Mouse (Mus musculus) forebrain, embryonic 16.5 days (tissue): Measurements from ENCODE around the gene Plcl1. TPM values are rescaled to one million over a fixed set of nuclear protein-coding genes. Genes with fewer than 3 reads are reported as not detected.

Experiments
- ATAC-seq: fragments of 200-750 bp; cut with Nextera tagmentation; 2 replicates; pipeline ENCODE4 v1.8.0; 2017; ENCODE audit warnings: mild to moderate bottlenecking, moderate library complexity
- H3K27ac ChIP-seq: fragments of 300-500 bp; sonication (generic); 2 replicates; pipeline ENCODE4 v1.5.1; 2014; ENCODE audit warnings: low read length, control low read depth
- H3K27me3 ChIP-seq: fragments of 300-500 bp; sonication (generic); replicated peaks from 2 replicates; pipeline ENCODE4 v1.6.1; 2014; ENCODE audit warnings: low read length; ENCODE audit not compliant: control insufficient read depth, insufficient read depth
- H3K36me3 ChIP-seq: fragments of 300-500 bp; sonication (generic); 2 replicates; pipeline ENCODE4 v1.6.1; 2014; ENCODE audit not compliant: control insufficient read depth, insufficient read depth
- H3K4me1 ChIP-seq: fragments of 300-500 bp; sonication (generic); replicated peaks from 2 replicates; pipeline ENCODE4 v1.6.1; 2014; ENCODE audit warnings: low read length; ENCODE audit not compliant: control insufficient read depth, insufficient read depth
- H3K4me2 ChIP-seq: fragments of 300-500 bp; sonication (generic); 2 replicates; pipeline ENCODE4 v1.6.1; 2014; ENCODE audit warnings: mild to moderate bottlenecking, low read length, control low read depth
- H3K4me3 ChIP-seq: fragments of 300-500 bp; sonication (generic); replicated peaks from 2 replicates; pipeline ENCODE4 v1.5.1; 2014; ENCODE audit warnings: mild to moderate bottlenecking, low read length, control low read depth
- H3K9ac ChIP-seq: fragments of 300-500 bp; sonication (generic); replicated peaks from 2 replicates; pipeline ENCODE4 v1.6.1; 2014; ENCODE audit warnings: low read depth, low read length, control low read depth
- H3K9me3 ChIP-seq: fragments of 300-500 bp; sonication (generic); 2 replicates; pipeline ENCODE4 v1.6.1; 2016; ENCODE audit warnings: low read length; ENCODE audit not compliant: control insufficient read depth
- WGBS: fragments of 180-500 bp; shearing (Covaris S2); extraction: QIAGEN DNeasy Blood & Tissue Kit; methylation state at CpG from one replicate; pipeline ENCODE4 v1.1.7; 2014; 5-methylcytosine and 5-hydroxymethylcytosine counted together
- polyA plus RNA-seq: library from polyadenylated mRNA; unstranded; fragments of >200 nt; fragmentation: Nextera tagmentation; extraction: Ambion mirVana; gene quantifications from 2 replicates; pipeline ENCODE4 v1.2.1, GENCODE M21; 2015

Plcl1 gene
- polyA plus RNA-seq, 1 experiment from 2014 or later, result 5.0 TPM

DNA sequence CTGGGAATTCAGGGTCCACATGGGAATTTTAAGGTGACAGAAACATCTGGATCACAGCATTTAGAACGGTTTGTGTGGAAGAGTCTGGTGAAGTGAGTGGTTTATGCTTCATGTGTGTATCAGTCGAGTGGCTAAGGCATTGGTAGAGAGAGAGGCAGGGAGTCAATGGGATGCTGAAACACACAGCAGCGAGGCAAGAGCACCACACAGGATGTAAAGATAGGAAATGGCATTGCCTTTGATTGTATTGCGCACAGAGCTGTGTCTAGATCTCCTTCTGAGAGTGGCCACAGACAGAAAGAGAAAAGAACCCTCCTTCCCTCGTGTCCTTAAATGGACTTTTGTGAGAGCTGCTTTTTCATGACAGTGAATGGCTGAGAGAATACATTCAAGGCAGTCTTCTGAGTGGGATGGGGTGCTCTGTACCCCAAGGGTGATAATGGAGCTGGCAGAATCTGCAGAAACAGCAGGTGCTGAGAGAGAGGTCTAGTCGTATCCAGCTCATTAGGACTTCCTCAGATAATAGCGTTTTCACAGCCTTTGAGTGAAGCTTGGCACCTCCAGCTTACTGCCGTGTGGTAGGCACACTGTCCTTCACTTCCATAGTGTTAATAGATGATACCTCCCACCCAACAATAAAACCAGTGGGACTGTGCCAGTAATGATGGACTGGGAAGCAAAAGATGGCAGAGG lies 253.9 kb downstream of the Plcl1 start:
- ATAC-seq, result peak; percentile 92
- no peak overlapping the region for H3K4me3 ChIP-seq
- peaks cover 11% of the 10 kb centered on the region; the same call in 1 of the 2 replicates for H3K4me1 ChIP-seq
- no peaks in the 10 kb centered on the region for H3K27me3 ChIP-seq
- H3K4me2 ChIP-seq, result no peak overlapping the region
- peak overlapping the region; percentile 38; the same call in 1 of the 2 replicates for H3K27ac ChIP-seq
- no peaks in the 10 kb centered on the region for H3K36me3 ChIP-seq
- H3K9me3 ChIP-seq, result no peaks in the 10 kb centered on the region
- H3K9ac ChIP-seq, result no peak overlapping the region
- WGBS, result 40% methylated on average over 8 of the region's 8 CpGs

DNA sequence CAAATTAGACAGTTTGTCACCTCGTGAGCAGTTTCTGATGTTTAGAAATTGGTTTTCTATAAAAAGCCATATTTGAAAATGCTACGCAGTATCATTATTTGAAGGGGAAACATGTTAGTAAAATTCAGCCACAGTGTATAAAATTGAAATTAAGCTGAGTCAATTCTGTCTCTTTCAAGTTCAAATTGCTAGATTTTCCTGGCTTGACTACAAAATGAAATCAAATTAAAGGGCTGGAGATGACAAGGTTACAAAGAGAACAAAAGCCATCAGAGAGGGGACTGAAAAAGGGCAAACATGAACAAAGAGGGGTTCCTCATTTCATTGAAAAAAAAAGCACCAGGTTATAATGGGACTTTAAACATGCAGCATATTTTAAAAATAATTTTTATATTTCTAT lies 255.7 kb downstream of the Plcl1 start:
- Histone ChIP-seq H3K9ac (no peak overlapping the region), H3K4me1 (peaks cover 26% of the 10 kb centered on the region), H3K4me3 (no peak overlapping the region), H3K27ac (peak overlapping the region; percentile 47; the same call in 1 of the 2 replicates), H3K4me2 (no peak overlapping the region), H3K36me3 (no peaks in the 10 kb centered on the region), H3K9me3 (no peaks in the 10 kb centered on the region), H3K27me3 (no peaks in the 10 kb centered on the region)
- no peak for ATAC-seq
- 31% methylated on average over 2 of the region's 2 CpGs for WGBS

DNA sequence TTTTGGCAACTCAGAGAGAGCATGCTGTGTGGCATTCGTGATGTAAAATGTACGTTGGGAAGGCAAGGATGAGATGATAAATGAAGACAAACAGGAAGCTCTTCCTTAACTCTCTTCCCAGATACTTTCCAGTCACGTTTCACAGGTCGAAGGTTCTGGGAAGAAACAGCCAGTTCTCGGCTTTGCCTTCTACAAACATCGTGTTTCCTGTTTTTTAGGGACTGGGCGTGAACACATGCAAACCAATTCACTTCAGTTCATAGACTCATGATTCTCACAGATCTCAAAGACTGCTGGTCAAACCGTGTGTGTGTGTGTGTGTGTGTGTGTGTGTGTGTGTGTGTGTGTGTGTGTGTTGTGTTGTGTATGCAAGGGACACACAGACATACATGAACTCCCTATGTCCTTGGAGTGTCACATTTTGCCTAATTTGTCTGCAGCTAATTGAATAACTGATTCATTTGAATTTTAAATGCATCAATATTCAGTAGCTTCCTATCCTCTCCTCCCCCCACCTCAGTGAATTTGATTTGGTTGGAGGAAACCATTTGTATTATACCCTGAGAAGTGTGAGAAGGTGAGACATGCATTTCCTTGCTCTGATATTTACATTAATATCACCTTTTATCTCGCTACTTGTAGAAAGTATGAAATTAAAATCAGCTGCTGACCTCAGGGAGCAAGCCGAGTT lies 259.6 kb downstream of the Plcl1 start:
- Histone ChIP-seq H3K9me3 (no peaks in the 10 kb centered on the region), H3K27me3 (no peaks in the 10 kb centered on the region), H3K4me1 (peaks cover 39% of the 10 kb centered on the region), H3K27ac (peak overlapping the region; percentile 82), H3K4me3 (no peak overlapping the region), H3K9ac (peak overlapping the region; percentile 16; the same call in 1 of the 2 replicates), H3K4me2 (peak overlapping the region; percentile 44), H3K36me3 (no peaks in the 10 kb centered on the region)
- whole genome bisulfite sequencing, result 45% methylated on average over 10 of the region's 10 CpGs
- ATAC-seq, result peak; percentile 61

DNA sequence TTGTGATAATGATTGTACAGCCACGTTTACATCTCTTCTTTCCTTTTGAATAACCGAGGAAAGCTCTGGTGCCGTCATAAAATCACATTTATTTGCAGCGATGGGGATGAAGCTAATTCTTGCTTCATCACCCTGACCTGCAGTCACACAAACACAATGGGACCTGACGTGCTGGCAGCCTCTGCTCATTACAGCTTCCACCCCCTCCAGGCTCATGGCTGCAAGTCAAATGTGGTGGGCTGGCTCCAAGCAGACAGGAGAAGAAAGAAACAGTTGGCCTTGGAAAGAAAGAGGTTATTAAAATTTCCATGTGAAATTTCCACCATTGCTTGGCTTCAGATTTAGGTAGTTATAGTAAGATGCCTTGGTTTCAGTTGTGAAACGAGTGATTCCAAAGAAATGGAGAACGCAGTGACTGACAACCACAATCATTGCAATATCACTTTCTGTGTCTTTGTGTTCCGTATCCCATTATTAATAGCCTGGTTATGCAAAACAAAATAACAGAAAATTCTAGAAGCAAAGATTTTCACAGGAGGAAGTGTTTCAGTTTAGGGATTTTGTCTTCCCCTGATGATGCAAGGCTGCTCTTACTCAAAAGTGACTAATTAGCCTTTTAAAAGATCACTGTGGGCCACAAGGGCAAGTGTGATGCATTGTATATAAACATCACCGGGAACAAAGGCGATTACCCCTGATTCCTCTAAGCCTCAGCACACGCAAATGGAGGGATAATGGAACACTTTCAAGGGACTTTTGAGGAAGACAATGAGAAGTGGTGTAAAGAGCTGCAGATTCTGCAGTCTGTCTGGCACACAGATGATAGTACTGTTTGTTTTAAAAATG lies 260.3 kb downstream of the Plcl1 start:
- no peak overlapping the region for H3K4me3 ChIP-seq
- peak overlapping the region; percentile 82 for H3K27ac ChIP-seq
- H3K27me3 ChIP-seq, result no peaks in the 10 kb centered on the region
- H3K4me2 ChIP-seq, result peak overlapping the region; percentile 44
- WGBS, result 2% methylated on average over 11 of the region's 11 CpGs
- peak overlapping the region; percentile 16; the same call in 1 of the 2 replicates for H3K9ac ChIP-seq
- H3K36me3 ChIP-seq, result no peaks in the 10 kb centered on the region
- H3K9me3 ChIP-seq, result no peaks in the 10 kb centered on the region
- peak; percentile 90 for ATAC-seq
- peaks cover 38% of the 10 kb centered on the region for H3K4me1 ChIP-seq

DNA sequence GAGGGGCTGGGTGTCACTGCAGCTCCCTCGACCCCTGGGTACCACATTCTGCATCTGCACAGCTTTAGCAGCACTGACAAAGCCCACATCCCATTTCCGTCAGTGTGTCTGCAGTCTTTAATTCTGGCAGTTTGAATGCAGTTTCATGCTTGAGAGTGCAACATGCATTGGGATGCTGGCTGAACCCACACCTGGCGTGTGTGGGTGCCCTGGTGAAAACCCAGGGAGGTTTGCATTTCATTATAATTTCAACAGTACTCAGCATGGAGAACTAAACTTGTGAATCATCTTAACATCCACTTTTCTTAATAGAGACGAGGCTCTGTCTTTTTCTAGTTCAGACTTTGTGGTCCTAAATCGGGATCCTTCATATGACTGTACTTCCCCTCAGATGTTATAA lies 261.1 kb downstream of the Plcl1 start:
- Histone ChIP-seq H3K9ac (no peak overlapping the region; the same call in 1 of the 2 replicates), H3K9me3 (no peaks in the 10 kb centered on the region), H3K4me1 (peaks cover 38% of the 10 kb centered on the region), H3K27me3 (no peaks in the 10 kb centered on the region), H3K4me2 (no peak overlapping the region), H3K4me3 (no peak overlapping the region), H3K27ac (peak overlapping the region; percentile 82), H3K36me3 (no peaks in the 10 kb centered on the region)
- 0 out of 2 replicates have a peak, but pooled peaks have one; percentile 1 for ATAC-seq
- WGBS, result 30% methylated on average over 5 of the region's 5 CpGs

DNA sequence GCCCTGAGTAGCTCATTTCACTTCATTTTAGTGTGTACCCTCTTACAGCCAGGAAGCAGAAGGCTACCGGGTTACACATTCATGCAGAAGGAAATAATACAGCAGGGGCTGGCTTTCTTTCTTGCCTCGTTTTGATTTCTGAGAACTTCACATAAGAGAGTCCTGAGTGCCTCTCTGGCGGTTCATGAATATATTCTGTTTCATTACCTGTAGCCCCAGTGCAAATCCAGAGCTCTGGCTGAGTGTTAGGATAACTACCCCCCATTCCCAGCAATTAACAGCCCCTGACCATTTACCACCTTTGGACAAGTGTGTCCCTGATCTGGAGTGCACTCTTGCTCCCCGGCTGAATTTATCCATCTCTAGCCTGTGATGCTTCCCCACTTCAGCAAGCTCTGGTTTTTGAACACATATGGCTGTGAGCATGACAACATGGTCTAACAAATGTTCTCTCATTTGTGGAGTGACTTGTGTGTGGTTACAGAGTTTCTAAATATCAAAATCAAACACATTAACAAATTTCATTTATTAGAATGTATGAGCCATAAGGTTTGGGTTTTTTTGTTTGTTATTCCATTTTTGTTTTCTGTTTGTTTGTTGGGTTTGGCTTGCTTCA lies 263.0 kb downstream of the Plcl1 start:
- H3K9me3 ChIP-seq, result no peaks in the 10 kb centered on the region
- no peaks in the 10 kb centered on the region for H3K27me3 ChIP-seq
- ATAC-seq, result no peak
- 16% methylated on average over 4 of the region's 4 CpGs for WGBS
- H3K4me2 ChIP-seq, result no peak overlapping the region
- H3K9ac ChIP-seq, result no peak overlapping the region
- no peak overlapping the region for H3K4me3 ChIP-seq
- H3K27ac ChIP-seq, result peak overlapping the region; percentile 50; the same call in 1 of the 2 replicates
- peaks cover 35% of the 10 kb centered on the region for H3K4me1 ChIP-seq
- no peaks in the 10 kb centered on the region for H3K36me3 ChIP-seq

DNA sequence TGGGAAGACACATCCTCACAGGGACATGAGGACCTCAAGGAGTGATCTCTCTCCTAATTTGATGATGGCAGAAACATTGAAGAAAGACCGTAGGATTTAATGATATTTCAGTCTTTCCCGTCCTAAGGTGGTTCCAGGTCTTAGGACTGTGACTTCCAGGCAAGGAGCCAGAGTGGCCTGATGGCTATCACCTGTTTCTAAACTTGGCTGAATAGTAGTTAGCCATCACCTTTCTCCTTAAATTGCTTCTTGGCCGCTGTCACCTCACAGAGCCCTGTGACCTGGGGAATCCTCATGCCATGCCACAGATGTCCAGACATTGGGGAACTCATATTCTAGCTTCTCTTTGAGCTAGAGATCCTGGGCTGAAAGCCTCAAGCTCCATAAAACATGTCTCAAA lies 277.0 kb downstream of the Plcl1 start:
- no peaks in the 10 kb centered on the region for H3K27me3 ChIP-seq
- no peaks in the 10 kb centered on the region for H3K4me1 ChIP-seq
- no peak overlapping the region for H3K4me2 ChIP-seq
- no peak overlapping the region for H3K27ac ChIP-seq
- no peak for ATAC-seq
- no peak overlapping the region for H3K9ac ChIP-seq
- no peak overlapping the region for H3K4me3 ChIP-seq
- no peaks in the 10 kb centered on the region for H3K9me3 ChIP-seq
- WGBS, result 97% methylated on average over 3 of the region's 3 CpGs
- H3K36me3 ChIP-seq, result no peaks in the 10 kb centered on the region

DNA sequence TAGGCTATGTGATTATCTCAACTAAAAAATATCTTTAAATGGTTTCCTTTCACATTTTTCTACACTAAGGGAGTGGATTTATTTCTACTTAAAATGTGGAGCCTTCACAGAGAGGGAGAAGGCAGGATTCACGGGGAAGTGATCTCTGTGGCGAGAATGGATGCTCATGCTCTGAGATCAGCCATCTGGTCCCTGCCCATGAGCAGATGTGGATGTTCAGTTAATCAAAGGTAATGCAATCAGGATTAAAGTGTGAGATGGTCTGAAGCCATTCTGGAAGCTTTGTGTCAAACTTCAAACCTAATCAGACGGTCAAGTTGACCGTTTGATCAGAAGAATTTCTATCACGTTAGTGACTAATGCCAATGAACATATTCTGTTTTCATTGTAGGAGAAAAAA lies 280.5 kb downstream of the Plcl1 start:
- no peaks in the 10 kb centered on the region for H3K4me1 ChIP-seq
- H3K4me2 ChIP-seq, result no peak overlapping the region
- H3K4me3 ChIP-seq, result no peak overlapping the region
- no peaks in the 10 kb centered on the region for H3K9me3 ChIP-seq
- H3K36me3 ChIP-seq, result no peaks in the 10 kb centered on the region
- no peak for ATAC-seq
- WGBS, result 68% methylated on average over 5 of the region's 5 CpGs
- no peaks in the 10 kb centered on the region for H3K27me3 ChIP-seq
- no peak overlapping the region for H3K27ac ChIP-seq
- H3K9ac ChIP-seq, result no peak overlapping the region
